Mouse (Mus musculus) kidney, postnatal 36 days (tissue): ENCODE measurements around the gene Prss53.
"Not testable (repeated sequence)": the region's sequence is repeated elsewhere in the genome, so short reads cannot be mapped to it uniquely, and the experiment has no call there.

Experiments used
- DNase-seq, 2 experiments: peaks; one replicate each; pipeline ENCODE4 v3.0.0; 2021 to 2022; ENCODE audit warnings: mixed read lengths in 2 of 2

Gene Prss53

GRCm38 (mm10) chr7:127912190-127912871 lies 21.6 kb upstream of the Prss53 start, which contains the start of gene Kat8:
Gene Kat8, plus strand, starts transcription at chr7:127912516.
- DNase-seq, result peak; percentile 95

GRCm38 (mm10) chr7:127908656-127909055 lies 17.9 kb upstream of the Prss53 start:
- DNase-seq, result peak in 1 of 2 experiments; percentile 42

- no peak for DNase-seq
Observed at GRCm38 (mm10) chr7:127907939-127908338, 17.2 kb upstream of the Prss53 start.

GRCm38 (mm10) chr7:127903971-127904796 lies 13.4 kb upstream of the Prss53 start, which contains the start of gene Bckdk:
Gene Bckdk, plus strand, starts transcription at chr7:127904082.
- peak; percentile 84 to 86 for DNase-seq

- no peak for DNase-seq
Observed at GRCm38 (mm10) chr7:127901772-127902171, 11.0 kb upstream of the Prss53 start.

GRCm38 (mm10) chr7:127899997-127900396 lies 9.2 kb upstream of the Prss53 start:
- DNase-seq, result peak in 1 of 2 experiments; percentile 55

- peak in 1 of 2 experiments; percentile 45 for DNase-seq
Observed at GRCm38 (mm10) chr7:127898179-127898956, 7.6 kb upstream of the Prss53 start.

- no peak for DNase-seq
Observed at GRCm38 (mm10) chr7:127897542-127897941, 6.8 kb upstream of the Prss53 start.

GRCm38 (mm10) chr7:127896384-127896783 lies 5.6 kb upstream of the Prss53 start:
- DNase-seq, result peak; percentile 55 to 85

GRCm38 (mm10) chr7:127895891-127896290 lies 5.1 kb upstream of the Prss53 start:
- not testable (repeated sequence) for DNase-seq

- peak; percentile 98 to 99 for DNase-seq
Observed at GRCm38 (mm10) chr7:127895442-127895841, 4.7 kb upstream of the Prss53 start, which contains the start of the genes Gm21974 and Vkorc1. Gene Gm21974, minus strand, starts transcription at chr7:127895454. Gene Vkorc1, minus strand, starts transcription at chr7:127895617.

- peak; percentile 37 to 52 for DNase-seq
Observed at GRCm38 (mm10) chr7:127894480-127894879, 3.7 kb upstream of the Prss53 start.

- no peak for DNase-seq
Observed at GRCm38 (mm10) chr7:127888821-127889220, 1.9 kb downstream of the Prss53 start.

GRCm38 (mm10) chr7:127887781-127888180 lies 3.0 kb downstream of the Prss53 start:
- no peak for DNase-seq

- DNase-seq, result no peak
Observed at GRCm38 (mm10) chr7:127887191-127887590, 3.6 kb downstream of the Prss53 start.

- DNase-seq, result no peak
Observed at GRCm38 (mm10) chr7:127886551-127886950, 4.2 kb downstream of the Prss53 start.

- DNase-seq, result peak; percentile 34 to 43
Observed at GRCm38 (mm10) chr7:127885951-127886350, 4.8 kb downstream of the Prss53 start.

- no peak for DNase-seq
Observed at GRCm38 (mm10) chr7:127880431-127880830, 10.3 kb downstream of the Prss53 start.

- no peak for DNase-seq
Observed at GRCm38 (mm10) chr7:127879301-127879700, 11.5 kb downstream of the Prss53 start.

- DNase-seq, result peak; percentile 94
Observed at GRCm38 (mm10) chr7:127876467-127877348, 14.1 kb downstream of the Prss53 start, which contains the start of gene Zfp668. Gene Zfp668, minus strand, starts transcription at chr7:127876828.

- peak; percentile 74 to 84 for DNase-seq
Observed at GRCm38 (mm10) chr7:127876041-127876466, 14.7 kb downstream of the Prss53 start, which contains the start of gene Zfp646. Gene Zfp646, plus strand, starts transcription at chr7:127876221.
